Comparison of ENCODE assay signal across 29 mouse cellular contexts in the genomic region with DNA sequence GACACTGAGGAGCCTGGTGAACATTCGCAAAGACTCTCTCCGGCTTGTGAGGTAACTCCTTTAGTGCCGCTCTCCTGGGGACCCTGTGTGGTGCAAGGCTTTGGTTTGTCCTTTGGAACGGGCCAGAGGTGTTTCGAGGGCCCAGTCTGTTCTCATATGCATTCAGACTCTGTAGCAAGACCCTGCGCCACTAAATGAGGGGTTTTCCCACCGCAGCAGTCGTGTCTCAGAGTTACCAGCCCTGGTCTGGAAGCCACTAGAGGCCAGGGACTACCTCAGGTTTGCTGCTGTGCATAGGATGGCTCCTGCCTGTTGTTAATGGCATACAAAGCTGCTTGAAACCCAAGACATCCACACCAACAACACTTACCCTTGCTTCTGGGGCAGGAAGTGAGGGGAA.
"Had no signal": no experiment of that assay in that cellular context is flagged by ENCODE, and none has a peak within 500 bp of the region (broad histone marks: within the 10 kb centered on the region; RNA-seq: fewer than 3 reads in every experiment).

No protein-coding gene starts in this region.

- H3K4me1 ChIP-seq: limb, embryonic 12.5 days; midbrain, embryonic 10.5 days; neural tube, embryonic 12.5 days had no signal

- H3K9ac ChIP-seq: limb, embryonic 12.5 days; limb, embryonic 13.5 days; limb, embryonic 15.5 days; liver, embryonic 12.5 days; liver, embryonic 13.5 days; liver, embryonic 14.5 days; liver, embryonic 15.5 days; liver, postnatal 0 days; lung, embryonic 14.5 days; lung, embryonic 15.5 days; midbrain, embryonic 12.5 days; midbrain, embryonic 15.5 days; neural tube, embryonic 12.5 days had no signal

- H3K4me2 ChIP-seq: limb, embryonic 12.5 days; limb, embryonic 13.5 days; limb, embryonic 15.5 days; liver, embryonic 11.5 days; liver, embryonic 12.5 days; liver, embryonic 13.5 days; liver, embryonic 15.5 days; lung, embryonic 14.5 days; lung, embryonic 15.5 days; midbrain, embryonic 12.5 days; midbrain, embryonic 15.5 days; neural tube, embryonic 12.5 days had no signal

- H3K27ac ChIP-seq: limb, embryonic 10.5 days; limb, embryonic 12.5 days; limb, embryonic 13.5 days; limb, embryonic 15.5 days; liver, embryonic 12.5 days; liver, embryonic 13.5 days; liver, embryonic 14.5 days; liver, embryonic 15.5 days; lung, embryonic 15.5 days; midbrain, embryonic 10.5 days; midbrain, embryonic 12.5 days; midbrain, embryonic 15.5 days; neural tube, embryonic 12.5 days had no signal

- H3K4me3 ChIP-seq: limb, embryonic 10.5 days; limb, embryonic 12.5 days; limb, embryonic 13.5 days; limb, embryonic 15.5 days; liver, embryonic 12.5 days; liver, embryonic 13.5 days; liver, embryonic 15.5 days; lung, embryonic 15.5 days; megakaryocyte, embryonic 14.5 days; midbrain, embryonic 10.5 days; midbrain, embryonic 12.5 days; midbrain, embryonic 15.5 days; myocyte; neural tube, embryonic 12.5 days had no signal

- H3K9me3 ChIP-seq: limb, embryonic 10.5 days; limb, embryonic 12.5 days; limb, embryonic 13.5 days; limb, embryonic 15.5 days; liver, embryonic 12.5 days; liver, embryonic 13.5 days; liver, embryonic 15.5 days; lung, embryonic 15.5 days; megakaryocyte, embryonic 14.5 days; midbrain, embryonic 10.5 days; midbrain, embryonic 12.5 days; midbrain, embryonic 15.5 days; neural tube, embryonic 12.5 days had no signal

- H3K27me3 ChIP-seq: limb, embryonic 12.5 days; limb, embryonic 13.5 days; limb, embryonic 15.5 days; liver, embryonic 12.5 days; liver, embryonic 13.5 days; liver, embryonic 15.5 days; lung, embryonic 15.5 days; megakaryocyte, embryonic 14.5 days; midbrain, embryonic 12.5 days; midbrain, embryonic 15.5 days; neural tube, embryonic 12.5 days had no signal

- DNase-seq: left cerebral cortex, postnatal 4 days; liver; liver, embryonic 13.5 days; liver, postnatal 0 days; lung, adult 18-20 months; lung, adult 2 months; lung, embryonic 14.5 days; lung, postnatal 10 days; lung, postnatal 14 days; lung, postnatal 36 days; lung, postnatal 4 days; midbrain, embryonic 14.5 days had no signal

- ATAC-seq: liver, embryonic 12.5 days; liver, postnatal 0 days; lung, postnatal 0 days; midbrain, embryonic 15.5 days; midbrain, embryonic 16.5 days had no signal
